Mouse (Mus musculus): ENCODE results near the gene Tead2.

Tead2 gene

DNA sequence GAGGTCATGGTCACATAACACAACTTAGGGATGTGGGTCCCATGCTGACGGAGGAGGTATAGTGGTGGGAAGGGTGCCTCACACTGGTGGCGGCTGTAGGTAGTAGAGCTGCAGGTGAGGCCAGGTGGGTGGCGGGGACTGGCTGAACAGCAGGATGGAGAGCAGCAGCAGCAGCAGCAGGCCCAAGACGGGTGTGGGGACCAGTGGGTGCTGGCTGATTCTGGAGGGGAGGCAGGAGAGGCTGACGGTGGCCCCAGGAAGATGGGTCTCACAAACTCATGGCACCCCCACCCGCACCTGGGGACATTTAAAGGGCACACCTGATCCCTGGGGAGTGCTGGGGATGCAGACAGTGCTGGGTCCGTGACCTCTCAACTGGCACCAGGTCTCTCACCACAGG lies 31.9 kb upstream of the Tead2 start:
- Histone ChIP-seq H3K27me3 (ENCODE audit: insufficient read depth, low read length) (peaks cover 89% of the 10 kb centered on the region), H3K36me3 (ENCODE audit: insufficient read depth, low read length) (no peaks in the 10 kb centered on the region), H3K9me3 (ENCODE audit: low read length) (no peaks in the 10 kb centered on the region), H3K4me3 (replicated peaks; ENCODE audit: low read length) (no peak overlapping the region), H3K4me1 (replicated peaks; ENCODE audit: low read depth, low read length) (peaks cover 36% of the 10 kb centered on the region)
- TF ChIP-seq NANOG (IDR thresholded peaks at IDR 0.05; ENCODE audit: borderline replicate concordance, low read length) (no peak), POU5F1 (IDR thresholded peaks at IDR 0.05; ENCODE audit: borderline replicate concordance, low read length) (no peak), CTCF (conservative IDR thresholded peaks at IDR 0.05; ENCODE audit: low read length) (no peak)

DNA sequence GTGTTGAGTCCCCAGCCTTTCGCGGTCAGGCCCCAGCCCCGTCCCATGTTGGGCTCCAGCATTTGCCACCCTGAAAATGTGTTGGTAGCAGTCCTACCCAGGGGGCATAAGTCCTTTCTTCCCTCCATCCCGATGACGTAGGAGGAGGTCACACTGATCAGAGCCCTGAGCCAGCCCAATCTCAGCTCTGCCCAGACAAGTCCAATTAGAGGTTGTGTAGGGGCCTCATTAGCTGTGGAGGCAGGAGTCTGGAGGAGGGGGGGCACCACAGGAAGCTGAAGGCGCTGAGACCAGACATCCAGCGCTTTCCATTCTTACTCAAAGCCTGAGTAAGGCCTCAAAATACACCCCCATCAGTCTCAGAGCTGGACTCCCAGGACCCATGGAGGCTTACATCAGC lies 29.6 kb upstream of the Tead2 start:
- H3K36me3 ChIP-seq (ENCODE audit: insufficient read depth, low read length) = no peaks in the 10 kb centered on the region
- no peak for TF ChIP-seq NANOG (IDR thresholded peaks at IDR 0.05; ENCODE audit: borderline replicate concordance, low read length)
- no peak for TF ChIP-seq POU5F1 (IDR thresholded peaks at IDR 0.05; ENCODE audit: borderline replicate concordance, low read length)
- no peak for TF ChIP-seq CTCF (conservative IDR thresholded peaks at IDR 0.05; ENCODE audit: low read length)
- H3K4me1 ChIP-seq (replicated peaks; ENCODE audit: low read depth, low read length) = peaks cover 48% of the 10 kb centered on the region
- no peaks in the 10 kb centered on the region for H3K9me3 ChIP-seq (ENCODE audit: low read length)
- peaks cover 77% of the 10 kb centered on the region for H3K27me3 ChIP-seq (ENCODE audit: insufficient read depth, low read length)
- H3K4me3 ChIP-seq (replicated peaks; ENCODE audit: low read length) = no peak overlapping the region

DNA sequence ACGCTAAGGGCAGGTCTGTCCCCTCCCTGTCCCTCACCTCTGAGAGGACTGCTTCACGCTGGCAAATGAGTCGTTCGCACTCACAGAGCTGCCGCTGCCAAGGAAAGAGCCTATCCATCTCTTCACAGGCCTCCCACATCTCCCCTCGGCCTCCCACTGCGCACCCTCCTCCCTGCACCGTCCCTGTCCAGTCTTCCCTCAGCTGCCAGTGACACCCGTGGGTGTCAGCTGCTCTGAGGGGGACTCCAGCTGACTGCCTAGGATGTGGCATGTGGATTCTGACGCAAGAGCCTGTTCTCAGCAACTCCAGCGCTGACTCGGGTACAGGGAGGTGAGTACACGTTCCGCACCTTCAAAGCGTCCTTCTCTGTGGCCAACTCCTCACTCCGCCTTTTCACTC lies 26.0 kb upstream of the Tead2 start:
- H3K9me3 ChIP-seq (ENCODE audit: low read length) = no peaks in the 10 kb centered on the region
- H3K4me1 ChIP-seq (replicated peaks; ENCODE audit: low read depth, low read length) = peaks cover 68% of the 10 kb centered on the region
- no peaks in the 10 kb centered on the region for H3K36me3 ChIP-seq (ENCODE audit: insufficient read depth, low read length)
- peak overlapping the region; percentile 70 for H3K4me3 ChIP-seq (replicated peaks; ENCODE audit: low read length)
- no peak for TF ChIP-seq POU5F1 (IDR thresholded peaks at IDR 0.05; ENCODE audit: borderline replicate concordance, low read length)
- TF ChIP-seq CTCF (conservative IDR thresholded peaks at IDR 0.05; ENCODE audit: low read length) = no peak
- TF ChIP-seq NANOG (IDR thresholded peaks at IDR 0.05; ENCODE audit: borderline replicate concordance, low read length) = no peak
- H3K27me3 ChIP-seq (ENCODE audit: insufficient read depth, low read length) = peaks cover 49% of the 10 kb centered on the region

DNA sequence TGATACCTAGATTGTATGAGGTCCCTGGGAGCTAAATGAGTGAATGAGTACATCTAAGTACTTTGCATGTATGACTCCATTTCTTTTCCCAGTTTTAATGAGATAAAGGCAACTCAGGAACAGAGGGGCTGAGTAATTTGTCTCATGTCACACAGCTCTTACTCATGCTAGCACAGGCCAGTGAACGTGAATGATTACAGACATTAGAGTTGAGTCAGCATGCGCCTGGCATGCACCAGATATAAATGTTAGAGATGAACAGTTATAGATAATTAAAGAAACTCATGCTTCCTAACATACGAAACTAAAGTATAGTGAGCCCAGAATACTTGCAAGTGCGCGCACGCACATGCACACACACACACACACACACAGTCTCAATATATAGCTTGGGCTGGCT lies 25.4 kb upstream of the Tead2 start:
- Histone ChIP-seq H3K9me3 (ENCODE audit: low read length) (no peaks in the 10 kb centered on the region), H3K4me3 (replicated peaks; ENCODE audit: low read length) (peak overlapping the region; percentile 70), H3K27me3 (ENCODE audit: insufficient read depth, low read length) (peaks cover 47% of the 10 kb centered on the region), H3K36me3 (ENCODE audit: insufficient read depth, low read length) (no peaks in the 10 kb centered on the region), H3K4me1 (replicated peaks; ENCODE audit: low read depth, low read length) (peaks cover 73% of the 10 kb centered on the region)
- TF ChIP-seq NANOG (IDR thresholded peaks at IDR 0.05; ENCODE audit: borderline replicate concordance, low read length) (no peak), POU5F1 (IDR thresholded peaks at IDR 0.05; ENCODE audit: borderline replicate concordance, low read length) (no peak), CTCF (conservative IDR thresholded peaks at IDR 0.05; ENCODE audit: low read length) (no peak)

DNA sequence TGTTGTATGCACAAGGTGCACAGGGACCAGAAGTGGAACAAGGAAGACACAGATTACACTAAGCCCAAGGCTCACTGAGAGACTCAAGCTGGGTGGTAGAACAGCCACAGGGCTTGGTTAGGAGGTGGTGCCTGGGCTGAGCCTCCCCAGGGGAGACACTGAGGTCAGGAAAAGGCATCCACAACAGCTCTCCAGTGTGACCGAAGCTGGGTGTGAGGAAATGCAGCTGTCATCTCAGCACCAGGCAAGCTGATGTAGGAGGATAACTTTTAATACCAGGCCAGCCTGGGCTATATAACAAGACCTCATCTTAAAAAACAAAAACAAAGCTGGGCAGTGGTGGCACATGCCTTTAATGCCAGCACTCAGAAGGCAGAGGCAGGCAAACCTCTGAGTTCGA lies 24.4 kb upstream of the Tead2 start:
- TF ChIP-seq CTCF (conservative IDR thresholded peaks at IDR 0.05; ENCODE audit: low read length) (no peak), POU5F1 (IDR thresholded peaks at IDR 0.05; ENCODE audit: borderline replicate concordance, low read length) (no peak), NANOG (IDR thresholded peaks at IDR 0.05; ENCODE audit: borderline replicate concordance, low read length) (no peak)
- Histone ChIP-seq H3K4me3 (replicated peaks; ENCODE audit: low read length) (no peak overlapping the region), H3K9me3 (ENCODE audit: low read length) (no peaks in the 10 kb centered on the region), H3K4me1 (replicated peaks; ENCODE audit: low read depth, low read length) (peaks cover 75% of the 10 kb centered on the region), H3K27me3 (ENCODE audit: insufficient read depth, low read length) (peaks cover 42% of the 10 kb centered on the region), H3K36me3 (ENCODE audit: insufficient read depth, low read length) (no peaks in the 10 kb centered on the region)

DNA sequence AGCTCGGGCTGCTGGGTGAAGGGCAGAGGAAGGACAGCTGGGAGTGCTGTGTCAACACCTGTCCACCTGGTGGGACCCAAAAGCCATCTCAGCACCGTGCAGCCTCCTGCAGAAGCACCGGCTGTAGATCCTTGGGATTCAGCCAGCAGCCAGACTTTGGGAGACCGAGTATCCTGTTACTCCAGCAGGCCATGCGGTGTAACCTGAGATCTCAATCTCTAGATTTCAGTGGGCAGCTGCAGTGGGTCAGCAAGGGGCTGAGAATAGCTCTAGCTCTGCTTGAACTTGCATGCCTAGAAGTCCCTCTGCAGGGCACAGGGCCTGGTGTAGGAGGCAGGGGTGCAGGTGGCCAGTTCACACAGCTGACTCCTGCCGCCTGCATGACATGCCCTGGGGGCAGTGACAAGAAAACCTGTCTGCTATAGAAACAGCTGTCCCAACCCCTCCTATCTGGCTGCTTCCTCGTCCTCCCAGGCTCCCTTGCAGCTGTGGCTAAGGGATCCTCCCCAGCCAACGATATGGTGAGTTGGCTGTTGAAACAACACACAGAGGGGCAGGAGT lies 23.7 kb upstream of the Tead2 start:
- TF ChIP-seq NANOG (IDR thresholded peaks at IDR 0.05; ENCODE audit: borderline replicate concordance, low read length) (no peak), CTCF (conservative IDR thresholded peaks at IDR 0.05; ENCODE audit: low read length) (no peak), POU5F1 (IDR thresholded peaks at IDR 0.05; ENCODE audit: borderline replicate concordance, low read length) (no peak)
- Histone ChIP-seq H3K36me3 (ENCODE audit: insufficient read depth, low read length) (no peaks in the 10 kb centered on the region), H3K4me3 (replicated peaks; ENCODE audit: low read length) (no peak overlapping the region)

DNA sequence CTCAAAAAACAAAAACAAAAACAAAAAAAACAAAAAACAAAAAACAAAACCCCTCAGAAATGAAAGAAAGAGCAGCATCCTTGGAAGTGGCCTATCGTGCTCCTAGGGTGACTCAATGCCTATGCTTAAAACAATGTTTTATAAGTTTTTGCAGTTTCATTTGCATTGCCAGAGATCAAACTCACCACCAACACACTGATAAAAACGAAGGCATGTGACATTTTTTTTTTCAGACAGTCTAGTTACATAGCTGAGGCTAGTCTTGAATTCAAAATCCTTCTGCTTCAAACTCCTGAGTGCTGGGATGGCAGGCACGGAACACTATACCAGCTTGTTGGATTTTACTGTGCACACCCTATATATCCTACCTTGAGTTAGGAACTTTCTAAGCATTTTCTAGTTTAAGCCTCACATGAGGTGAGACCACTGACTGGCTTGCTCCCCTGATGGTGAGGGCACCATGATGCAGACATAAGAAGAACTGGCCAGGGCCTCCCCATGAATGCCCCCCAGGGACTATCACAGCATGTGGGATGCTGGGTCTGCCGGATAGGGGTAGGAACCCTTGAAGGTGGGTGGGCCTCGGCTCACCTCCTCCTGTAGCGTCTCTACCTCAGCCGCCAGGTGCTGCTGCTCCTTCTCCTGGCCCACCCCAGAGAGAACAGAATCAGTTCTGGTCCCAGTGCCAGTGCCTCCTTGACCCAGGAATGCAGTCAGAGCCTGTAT lies 22.8 kb upstream of the Tead2 start:
- no peak for TF ChIP-seq CTCF (conservative IDR thresholded peaks at IDR 0.05; ENCODE audit: low read length)
- peaks cover 36% of the 10 kb centered on the region for H3K27me3 ChIP-seq (ENCODE audit: insufficient read depth, low read length)
- no peaks in the 10 kb centered on the region for H3K9me3 ChIP-seq (ENCODE audit: low read length)
- H3K4me3 ChIP-seq (replicated peaks; ENCODE audit: low read length) = no peak overlapping the region
- H3K4me1 ChIP-seq (replicated peaks; ENCODE audit: low read depth, low read length) = peaks cover 86% of the 10 kb centered on the region
- no peaks in the 10 kb centered on the region for H3K36me3 ChIP-seq (ENCODE audit: insufficient read depth, low read length)

More for the DNA sequence above, 23.7 kb upstream of the Tead2 start:
- H3K9me3 ChIP-seq (ENCODE audit: low read length) = no peaks in the 10 kb centered on the region
- H3K4me1 ChIP-seq (replicated peaks; ENCODE audit: low read depth, low read length) = peaks cover 79% of the 10 kb centered on the region
- H3K27me3 ChIP-seq (ENCODE audit: insufficient read depth, low read length) = peaks cover 40% of the 10 kb centered on the region

DNA sequence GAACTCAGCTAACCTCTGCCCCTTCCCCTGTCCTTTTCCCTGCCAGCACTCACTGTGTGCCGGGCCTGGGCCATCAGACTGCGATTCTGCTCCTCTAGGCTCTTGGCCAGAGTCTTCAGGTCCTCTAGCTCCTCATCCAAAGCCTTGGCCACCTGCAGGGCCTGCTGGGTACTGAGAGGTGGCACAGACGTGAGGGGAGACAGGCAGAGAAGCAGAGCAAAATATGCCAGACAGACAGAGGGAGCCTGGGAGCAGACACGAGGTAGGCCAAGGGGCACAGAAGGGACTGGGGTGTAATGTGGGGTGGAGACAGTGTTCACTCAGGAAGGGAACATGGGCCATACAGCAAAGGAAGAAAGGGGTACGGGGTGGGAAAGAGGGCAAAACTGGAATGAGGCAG lies 22.1 kb upstream of the Tead2 start:
- Histone ChIP-seq H3K27me3 (ENCODE audit: insufficient read depth, low read length) (peaks cover 32% of the 10 kb centered on the region), H3K4me1 (replicated peaks; ENCODE audit: low read depth, low read length) (peaks cover 86% of the 10 kb centered on the region), H3K9me3 (ENCODE audit: low read length) (no peaks in the 10 kb centered on the region), H3K36me3 (ENCODE audit: insufficient read depth, low read length) (no peaks in the 10 kb centered on the region), H3K4me3 (replicated peaks; ENCODE audit: low read length) (peak overlapping the region; percentile 39; the same call in 1 of the 2 replicates)
- TF ChIP-seq POU5F1 (IDR thresholded peaks at IDR 0.05; ENCODE audit: borderline replicate concordance, low read length) (no peak), CTCF (conservative IDR thresholded peaks at IDR 0.05; ENCODE audit: low read length) (0 out of 2 replicates have a peak, but pooled peaks have one; percentile 3)

All from E14TG2a.4 (cell line).